Mouse (Mus musculus) layer of hippocampus, postnatal 25 days (tissue): ENCODE results near the gene Vmn1r77. TPM values are rescaled to one million over a fixed set of nuclear protein-coding genes. Genes with fewer than 3 reads are reported as not detected.
"Not testable (repeated sequence)": the region's sequence is repeated elsewhere in the genome, so short reads cannot be mapped to it uniquely, and the experiment has no call there.

Experiments used
- DNase-seq, 2 experiments: peaks; one replicate each; pipeline ENCODE4 v3.0.0; 2022; ENCODE audit warnings: mixed read lengths in 2 of 2, low spot score in 1 of 2; ENCODE audit errors: extremely low spot score in 1 of 2
- total RNA-seq, 2 experiments: library from RNA; stranded (reverse); gene quantifications; 2 replicates each; pipeline ENCODE4 v1.2.3; 2021

The Vmn1r77 gene
- not detected for total RNA-seq

DNA sequence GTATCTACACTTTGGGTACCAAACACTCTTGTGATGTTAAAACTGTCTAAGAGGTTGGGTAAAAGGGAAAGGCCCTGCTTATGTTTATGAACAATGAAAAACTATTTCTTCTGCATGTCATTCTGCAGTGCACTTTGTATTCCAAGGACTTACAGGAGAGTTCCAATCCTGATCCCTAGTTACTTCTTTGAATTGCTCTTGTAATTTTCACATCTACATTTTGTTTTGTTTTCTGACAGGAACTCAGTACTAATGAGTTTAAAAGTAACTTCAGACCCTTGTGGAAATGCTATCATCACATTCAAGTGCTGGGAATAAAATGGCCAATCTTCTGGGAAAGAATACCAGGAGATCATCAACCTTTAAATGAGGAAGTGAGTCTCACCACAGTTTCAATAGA, at the start of gene Vmn1r77:
Gene Vmn1r77 (plus strand): TSS at position 301 of the 400 bp plus-strand sequence.
- DNase-seq: not testable (repeated sequence)

DNA sequence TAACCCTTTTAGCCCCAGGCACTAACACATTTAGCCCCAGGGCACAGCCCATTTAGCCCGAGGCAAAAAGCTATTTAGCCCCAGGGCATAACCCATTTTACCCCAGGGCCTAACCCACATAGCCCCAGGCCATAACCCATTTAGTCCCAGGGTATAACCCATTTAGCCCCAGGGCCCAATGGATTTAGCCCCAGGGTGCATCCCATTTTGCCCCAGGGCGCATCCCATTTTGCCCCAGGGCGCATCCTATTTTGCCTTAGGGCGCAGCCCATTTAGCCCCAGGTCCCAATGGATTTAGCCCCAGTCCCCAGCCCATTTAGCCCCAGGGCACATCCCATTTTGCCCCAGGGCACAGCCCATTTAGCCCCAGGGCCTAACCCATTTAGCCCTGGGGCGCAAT, 25.1 kb upstream of the Vmn1r77 start:
- not testable (repeated sequence) for DNase-seq

DNA sequence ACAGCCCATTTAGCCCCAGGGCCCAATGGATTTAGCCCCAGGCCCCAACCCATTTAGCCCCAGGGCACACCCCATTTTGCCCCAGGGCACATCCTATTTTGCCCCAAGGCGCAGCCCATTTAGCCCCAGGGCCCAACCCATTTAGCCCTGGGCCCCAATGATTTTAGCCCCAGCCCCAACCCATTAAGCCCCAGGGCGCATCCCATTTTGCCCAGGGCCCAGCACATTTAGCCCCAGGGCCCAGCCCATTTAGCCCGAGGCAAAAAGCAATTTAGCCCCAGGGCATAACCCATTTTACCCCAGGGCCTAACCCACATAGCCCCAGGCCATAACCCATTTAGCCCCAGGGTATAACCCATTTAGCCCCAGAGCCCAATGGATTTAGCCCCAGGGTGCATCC, 24.2 kb upstream of the Vmn1r77 start:
- DNase-seq: not testable (repeated sequence)

DNA sequence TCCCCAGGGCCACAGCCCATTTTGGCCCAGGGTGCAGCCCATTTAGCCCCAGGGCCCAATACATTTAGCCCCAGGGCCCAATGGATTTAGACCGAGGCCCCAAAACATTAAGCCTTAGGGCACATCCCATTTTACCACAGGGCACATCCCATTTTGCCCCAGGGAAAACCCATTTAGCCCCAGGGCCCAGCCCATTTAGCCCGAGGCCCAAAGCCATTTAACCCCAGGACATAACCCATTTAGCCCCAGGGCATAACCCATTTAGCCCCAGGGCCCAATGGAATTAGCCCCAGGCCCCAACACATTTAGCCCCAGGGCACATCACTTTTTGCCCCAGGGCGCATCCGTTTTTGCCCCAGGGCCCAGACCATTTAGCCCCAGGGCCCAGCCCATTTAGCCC, 23.4 kb upstream of the Vmn1r77 start:
- DNase-seq: no peak

DNA sequence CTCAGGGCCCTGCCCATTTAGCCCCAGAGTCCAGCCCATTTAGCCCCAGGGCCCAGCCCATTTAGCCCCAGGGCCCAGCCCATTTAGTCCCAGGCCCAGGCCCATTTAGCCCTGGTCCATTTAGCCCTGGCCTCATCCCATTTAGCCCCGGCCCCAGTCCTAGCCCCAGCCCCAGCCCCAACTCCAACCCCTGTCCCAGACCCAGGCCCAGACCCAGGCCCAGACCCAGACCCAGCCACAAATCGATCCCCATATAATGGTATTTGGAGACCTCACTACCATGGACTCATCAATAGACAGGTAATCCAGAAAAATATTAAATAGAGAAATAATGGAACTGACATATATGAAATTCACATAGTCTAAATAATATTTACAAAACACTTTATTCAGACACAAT, 18.7 kb upstream of the Vmn1r77 start:
- not testable (repeated sequence) for DNase-seq

DNA sequence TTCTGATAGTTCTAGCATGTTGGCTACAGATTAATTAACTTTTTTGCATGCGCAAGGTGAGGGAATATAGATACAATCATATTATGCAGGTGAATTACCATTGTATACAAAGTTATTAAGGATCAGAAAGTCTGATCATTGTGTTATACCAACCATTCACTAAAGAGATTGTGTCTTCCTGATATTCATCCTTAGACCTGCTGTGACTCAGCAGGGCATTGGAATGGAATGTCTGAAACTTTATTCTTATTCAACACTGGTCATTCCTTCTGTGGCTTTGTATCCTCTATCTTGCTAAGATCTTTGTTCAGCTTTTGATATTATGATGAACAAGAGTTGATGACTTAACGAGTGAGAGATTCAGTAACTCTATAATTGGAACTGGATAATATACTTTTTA, 4.1 kb downstream of the Vmn1r77 start:
- no peak for DNase-seq

Other genes with a start within 250 kb of the Vmn1r77 start
- not detected for gene Vmn1r74, start 202.8 kb upstream of the Vmn1r77 start, total RNA-seq
- not detected for gene Vmn1r75, start 162.1 kb upstream of the Vmn1r77 start, total RNA-seq
- not detected for gene Vmn1r76, start 98.5 kb upstream of the Vmn1r77 start, total RNA-seq
- gene Vmn1r78, start 113.5 kb downstream of the Vmn1r77 start, total RNA-seq: not detected
- not detected for gene Vmn1r79, start 134.5 kb downstream of the Vmn1r77 start, total RNA-seq
- not detected for gene Vmn1r80, start 152.5 kb downstream of the Vmn1r77 start, total RNA-seq
- not detected for gene Vmn1r81, start 231.5 kb downstream of the Vmn1r77 start, total RNA-seq